Mouse (Mus musculus): ENCODE data around the gene Gpr68. TPM values are rescaled to one million over a fixed set of nuclear protein-coding genes. Genes with fewer than 3 reads are reported as not detected.
A peak's percentile ranks its signal among the peaks of the same experiment; 100 is the strongest.

Gene Gpr68
- total RNA-seq, 2 experiments from 2014 or later = 0.18 TPM; not detected in 1

DNA sequence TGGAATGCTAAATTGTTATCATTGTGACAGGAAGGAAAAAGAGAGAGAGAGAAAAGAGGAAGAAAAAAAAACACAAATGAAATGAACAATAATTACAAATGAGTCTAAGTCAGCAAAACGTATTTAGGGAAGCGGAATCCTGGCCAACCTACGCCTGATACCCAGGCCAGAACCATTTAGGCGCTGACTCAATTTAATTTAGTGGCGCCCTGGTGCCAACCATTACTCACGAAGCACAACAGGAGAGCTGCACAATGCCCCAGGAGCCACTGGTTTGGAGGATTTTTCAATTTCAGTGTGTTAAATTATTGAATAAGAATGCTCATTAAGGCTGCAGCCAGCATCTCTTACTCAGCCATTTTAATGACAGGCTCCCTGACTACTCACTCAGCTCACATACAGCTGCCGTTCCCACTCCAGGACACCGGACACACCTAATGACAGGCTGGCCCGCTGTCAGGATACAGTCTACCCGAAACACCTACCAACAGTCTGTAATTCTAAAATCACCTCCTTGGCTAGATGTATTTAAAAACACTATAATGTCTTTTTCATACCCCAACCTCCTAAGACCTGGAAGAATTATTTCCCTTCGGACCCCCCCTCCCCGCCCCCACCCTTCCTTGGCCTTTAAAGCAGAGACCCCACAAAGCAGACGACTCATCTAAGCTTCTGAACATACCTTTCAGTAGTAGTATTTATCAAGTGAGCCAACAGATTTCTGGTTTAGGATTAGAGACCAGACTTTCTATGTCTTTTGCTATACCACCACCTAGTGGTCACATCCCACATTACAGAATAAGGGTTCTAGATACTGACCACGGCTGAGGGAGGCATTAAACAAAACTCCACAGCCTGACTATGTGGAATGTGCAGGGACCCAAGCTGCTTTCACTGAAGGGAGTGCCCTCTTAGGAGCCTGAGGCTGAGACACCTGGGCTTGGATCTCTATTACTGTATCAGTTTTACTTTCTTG is 17.9 kb upstream of the Gpr68 start:
- intact Hi-C loops (cut with DNase I; ENCODE audit: low total_unique reads) = loop anchor here (2.0 kb wide), 1 partner anchor 75 kb away; no protein-coding TSS in a partner anchor
- DNase-seq = no peak

DNA sequence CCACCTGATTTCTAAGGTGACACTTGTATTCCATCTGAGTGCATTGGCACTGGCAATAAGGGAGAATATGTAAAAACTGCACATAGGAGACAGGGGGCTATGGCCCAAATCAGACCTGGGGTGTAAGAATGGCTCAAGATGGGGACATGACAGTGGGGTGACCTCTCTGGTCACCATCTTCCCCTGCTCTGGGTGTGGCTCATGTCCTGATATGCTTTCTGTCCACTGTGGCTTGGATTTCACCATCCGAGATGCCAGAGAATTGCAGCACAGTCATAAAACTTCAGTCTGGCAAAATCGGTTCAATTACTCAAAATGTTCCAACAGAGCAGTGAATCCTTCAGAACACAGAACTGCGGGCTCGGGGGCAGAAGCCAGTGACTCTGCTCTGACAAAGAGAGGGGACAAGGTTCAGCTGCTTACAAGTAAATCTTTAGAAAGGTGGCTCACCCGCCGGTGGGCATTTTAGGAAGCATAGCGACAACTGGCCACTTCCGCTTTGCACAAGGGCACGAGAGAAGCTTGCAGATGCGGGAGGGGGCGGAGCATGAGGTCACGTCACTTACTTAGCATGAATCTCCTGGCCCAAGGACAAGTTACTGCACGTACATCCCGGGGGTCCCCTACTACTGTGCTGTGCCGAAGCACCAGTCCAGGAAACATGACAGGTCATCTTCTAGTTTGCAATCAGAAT is 16.8 kb upstream of the Gpr68 start:
- intact Hi-C loops (cut with DNase I; ENCODE audit: low total_unique reads) = loop anchor here (2.0 kb wide), 1 partner anchor 74 kb away; no protein-coding TSS in a partner anchor
- DNase-seq = no peak

GRCm38 (mm10) chr12:100910731-100911130 is 2.7 kb upstream of the Gpr68 start:
- no peak for DNase-seq
- intact Hi-C loops (cut with DNase I; ENCODE audit: low total_unique reads) = no loop called here

GRCm38 (mm10) chr12:100909765-100910164 is 1.8 kb upstream of the Gpr68 start:
- intact Hi-C loops (cut with DNase I; ENCODE audit: low total_unique reads) = loop anchor here (5.0 kb wide), 1 partner anchor 42 kb away; no protein-coding TSS in a partner anchor

DNA sequence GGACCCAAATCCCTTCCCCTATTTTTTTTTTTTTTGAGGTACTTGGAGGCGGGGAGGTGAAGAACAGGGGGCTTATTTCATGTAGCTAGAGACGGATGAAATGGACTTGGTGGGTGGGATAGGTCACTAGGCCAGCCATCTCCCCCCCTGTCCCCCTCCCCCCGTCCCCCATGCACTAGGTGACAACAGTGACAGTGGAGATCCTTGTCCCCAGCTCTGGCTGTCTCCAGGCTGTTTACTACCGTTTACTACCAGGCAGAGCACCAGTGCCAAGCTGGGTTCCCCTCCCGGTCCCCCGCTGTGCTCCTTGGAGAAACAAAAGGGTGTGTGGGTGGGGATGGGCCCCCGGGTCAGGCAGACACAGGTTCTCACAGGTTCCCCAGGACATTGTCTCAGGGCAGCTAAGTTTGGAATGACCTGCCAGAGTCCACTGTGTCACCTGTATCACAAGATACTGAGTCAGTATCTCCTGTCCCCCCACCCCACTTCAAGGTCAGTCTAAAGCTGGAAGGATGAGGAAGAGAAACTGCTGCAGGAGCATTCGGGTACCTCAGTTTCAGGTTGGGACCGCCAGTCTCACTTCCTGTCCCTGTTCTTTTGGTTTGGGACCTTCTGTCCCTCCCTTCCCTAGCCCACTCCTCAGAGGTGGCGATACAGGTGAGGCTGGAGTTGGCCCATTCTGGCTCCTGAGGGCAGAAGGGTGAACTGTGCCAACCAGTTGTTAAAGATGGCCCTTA is 468 bp upstream of the Gpr68 start:
- intact Hi-C loops (cut with DNase I; ENCODE audit: low total_unique reads) = loop anchor here (5.0 kb wide), 1 partner anchor 41 kb away; no protein-coding TSS in a partner anchor
- DNase-seq = no peak

More at GRCm38 (mm10) chr12:100909765-100910164, 1.8 kb upstream of the Gpr68 start:
- DNase-seq = no peak

DNA sequence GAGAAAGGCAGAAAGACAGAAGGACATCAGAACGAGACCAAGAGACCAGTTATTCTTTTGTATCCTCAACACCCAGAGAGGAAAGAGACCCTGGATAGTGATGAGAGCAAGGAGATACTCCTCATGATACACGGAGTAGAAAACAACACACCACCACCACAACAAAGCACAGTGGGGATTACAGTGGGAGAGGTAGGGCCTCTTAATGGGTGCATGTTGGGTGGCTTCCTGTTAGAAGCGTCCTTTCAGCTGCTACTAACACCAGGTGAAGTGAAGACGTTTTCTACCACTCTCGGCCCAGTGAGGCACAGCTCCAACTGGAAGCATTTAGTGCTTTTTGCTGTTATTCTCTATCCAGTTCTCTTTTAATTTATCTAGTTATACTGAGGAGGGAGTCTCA is 1.1 kb downstream of the Gpr68 start:
- intact Hi-C loops (cut with DNase I; ENCODE audit: low total_unique reads) = loop anchor here (5.0 kb wide), 1 partner anchor 40 kb away; no protein-coding TSS in a partner anchor
- DNase-seq = no peak

DNA sequence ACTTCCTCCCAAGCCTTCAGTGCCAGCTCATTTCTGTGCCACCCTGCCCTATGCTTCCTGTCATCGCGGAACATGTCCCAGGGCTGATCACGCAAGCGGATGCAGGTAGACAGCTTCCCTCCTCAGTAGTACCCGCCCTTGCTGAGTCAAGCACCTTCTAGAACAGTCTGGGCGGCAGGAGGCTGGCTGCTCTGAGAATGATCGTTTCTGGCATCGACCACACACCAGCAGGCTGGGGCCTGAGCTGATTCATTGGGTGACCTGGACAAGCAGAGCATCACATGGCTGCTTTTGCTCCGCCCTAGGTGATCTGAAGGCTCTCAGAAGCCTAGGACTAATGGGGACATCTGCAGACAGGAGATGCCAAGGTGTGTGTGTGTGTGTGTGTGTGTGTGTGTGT is 4.2 kb downstream of the Gpr68 start:
- no peak for DNase-seq
- intact Hi-C loops (cut with DNase I; ENCODE audit: low total_unique reads) = no loop called here

- intact Hi-C loops (cut with DNase I; ENCODE audit: low total_unique reads) = no loop called here
Measured at GRCm38 (mm10) chr12:100901386-100901785, 6.6 kb downstream of the Gpr68 start.

DNA sequence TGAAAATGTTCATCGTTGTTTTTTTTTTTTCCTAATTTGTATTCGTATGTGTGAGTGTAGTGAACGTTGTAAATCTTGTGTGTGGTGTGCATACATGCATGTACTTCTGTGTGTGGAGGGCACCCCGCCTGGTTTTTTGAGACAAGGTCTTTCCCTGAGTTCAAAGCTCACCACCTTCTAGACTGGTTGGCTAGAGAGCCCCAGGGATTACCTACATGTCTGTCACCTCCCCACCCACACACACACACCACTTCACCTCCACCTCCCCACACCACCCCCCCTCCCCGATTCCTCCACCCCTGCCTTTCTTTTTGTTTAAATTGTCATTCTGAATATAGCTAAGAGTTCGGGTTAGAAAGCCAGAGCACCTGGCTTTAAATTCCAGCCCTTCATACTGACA is 7.1 kb downstream of the Gpr68 start:
- intact Hi-C loops (cut with DNase I; ENCODE audit: low total_unique reads) = no loop called here
- no peak for DNase-seq

More at GRCm38 (mm10) chr12:100901386-100901785, 6.6 kb downstream of the Gpr68 start:
- DNase-seq = no peak

- DNase-seq = no peak
- intact Hi-C loops (cut with DNase I; ENCODE audit: low total_unique reads) = no loop called here
Measured at GRCm38 (mm10) chr12:100899111-100899640, 8.8 kb downstream of the Gpr68 start.

- no peak for DNase-seq
- intact Hi-C loops (cut with DNase I; ENCODE audit: low total_unique reads) = no loop called here
Measured at GRCm38 (mm10) chr12:100897736-100898650, 10.0 kb downstream of the Gpr68 start.

GRCm38 (mm10) chr12:100896661-100897060 is 11.3 kb downstream of the Gpr68 start:
- DNase-seq = no peak
- intact Hi-C loops (cut with DNase I; ENCODE audit: low total_unique reads) = no loop called here

GRCm38 (mm10) chr12:100895504-100895903 is 12.5 kb downstream of the Gpr68 start:
- no peak for DNase-seq
- intact Hi-C loops (cut with DNase I; ENCODE audit: low total_unique reads) = no loop called here

DNA sequence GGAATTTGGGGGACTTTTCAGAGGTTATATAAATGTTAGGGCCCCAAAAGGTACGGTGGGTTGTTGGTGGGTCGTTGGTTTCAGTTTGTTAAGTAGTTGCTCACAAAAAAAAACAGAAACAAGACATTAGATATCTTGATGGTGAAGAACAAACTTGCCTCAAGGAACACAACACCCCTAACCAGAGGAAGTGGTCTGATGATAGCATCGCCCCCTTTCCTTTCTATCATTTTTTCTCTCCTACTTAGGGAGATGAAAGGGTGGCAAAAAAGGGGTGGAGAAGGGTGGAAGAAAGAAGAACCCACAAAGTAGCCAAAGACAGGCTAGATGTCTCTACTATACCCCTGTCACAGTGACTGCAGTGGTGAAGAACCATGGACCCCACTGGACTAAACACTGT is 17.4 kb downstream of the Gpr68 start:
- intact Hi-C loops (cut with DNase I; ENCODE audit: low total_unique reads) = no loop called here
- DNase-seq = no peak

GRCm38 (mm10) chr12:100887801-100888258 is 20.2 kb downstream of the Gpr68 start:
- intact Hi-C loops (cut with DNase I; ENCODE audit: low total_unique reads) = no loop called here

DNA sequence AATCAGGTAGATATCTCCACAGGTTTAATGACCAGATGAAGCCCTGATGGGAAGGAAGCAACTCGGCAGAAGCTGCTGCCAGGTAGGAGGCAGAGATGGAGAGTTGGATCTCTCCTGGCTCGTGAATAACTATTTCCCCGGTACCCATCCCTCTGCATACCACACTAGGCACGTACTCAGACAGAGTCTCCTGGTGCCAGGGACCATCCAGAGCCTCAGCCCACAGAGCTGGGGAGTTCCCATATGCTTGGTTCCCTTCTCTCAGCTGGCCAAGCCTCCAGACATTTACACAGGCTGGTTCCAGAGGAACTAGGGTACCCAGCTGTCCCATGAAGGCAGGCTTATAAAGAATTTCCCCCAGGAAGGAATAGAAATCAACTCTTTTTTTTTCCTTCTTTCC is 21.1 kb downstream of the Gpr68 start:
- intact Hi-C loops (cut with DNase I; ENCODE audit: low total_unique reads) = no loop called here
- no peak for DNase-seq

More at GRCm38 (mm10) chr12:100887801-100888258, 20.2 kb downstream of the Gpr68 start:
- DNase-seq = peak; percentile 38

DNA sequence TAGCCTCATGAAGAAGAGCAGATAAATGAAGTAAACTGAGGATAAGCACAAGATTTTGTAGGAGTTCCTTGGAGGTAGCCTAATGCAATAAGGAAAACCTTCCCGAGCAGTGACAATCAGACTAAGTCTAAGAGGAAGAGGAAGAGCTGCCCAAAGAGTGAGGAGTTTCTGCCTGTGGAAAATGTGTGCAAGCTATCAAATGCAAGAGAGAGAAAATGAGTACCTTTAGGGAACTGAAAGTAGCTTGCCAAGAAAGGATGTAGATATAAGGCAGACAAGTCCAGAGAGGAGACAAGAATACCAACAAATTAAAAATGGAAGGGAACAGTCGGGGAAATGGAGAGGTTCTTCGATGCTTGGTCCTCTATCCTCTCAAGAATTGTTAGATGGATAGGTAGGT is 22.4 kb downstream of the Gpr68 start:
- no peak for DNase-seq
- intact Hi-C loops (cut with DNase I; ENCODE audit: low total_unique reads) = no loop called here

GRCm38 (mm10) chr12:100883168-100883567 is 24.8 kb downstream of the Gpr68 start:
- DNase-seq = no peak
- intact Hi-C loops (cut with DNase I; ENCODE audit: low total_unique reads) = no loop called here

Data from gastrocnemius, postnatal 14 days (tissue).